Mouse (Mus musculus) embryonic facial prominence, embryonic 13.5 days (tissue): ENCODE results near the gene Mrgprb2. TPM values are rescaled to one million over a fixed set of nuclear protein-coding genes. Genes with fewer than 3 reads are reported as not detected.

Experiments
- ATAC-seq: fragments of 200-750 bp; cut with Nextera tagmentation; 2 replicates; pipeline ENCODE4 v1.8.0; 2017; ENCODE audit warnings: low read depth; ENCODE audit not compliant: insufficient number of reproducible peaks, insufficient read depth, low FRiP score, low TSS enrichment
- H3K27ac ChIP-seq: fragments of 300-500 bp; sonication (generic); 2 replicates; pipeline ENCODE4 v1.5.1; 2015; ENCODE audit warnings: moderate library complexity, mild to moderate bottlenecking, inconsistent platforms
- H3K27me3 ChIP-seq: fragments of 300-500 bp; sonication (generic); 2 replicates; pipeline ENCODE4 v1.6.1; 2015; ENCODE audit warnings: mild to moderate bottlenecking, inconsistent platforms
- H3K36me3 ChIP-seq: fragments of 300-500 bp; sonication (generic); 2 replicates; pipeline ENCODE4 v1.6.1; 2015; ENCODE audit warnings: mild to moderate bottlenecking, inconsistent platforms
- H3K4me1 ChIP-seq: fragments of 300-500 bp; sonication (generic); 2 replicates; pipeline ENCODE4 v1.6.1; 2015; ENCODE audit warnings: inconsistent platforms
- H3K4me2 ChIP-seq: fragments of 300-500 bp; sonication (generic); 2 replicates; pipeline ENCODE4 v1.6.1; 2015; ENCODE audit warnings: moderate library complexity, mild to moderate bottlenecking, inconsistent platforms
- H3K4me3 ChIP-seq: fragments of 300-500 bp; sonication (generic); 2 replicates; pipeline ENCODE4 v1.5.1; 2015; ENCODE audit warnings: mild to moderate bottlenecking, inconsistent platforms
- H3K9ac ChIP-seq: fragments of 300-500 bp; sonication (generic); 2 replicates; pipeline ENCODE4 v1.6.1; 2015; ENCODE audit warnings: mild to moderate bottlenecking, inconsistent platforms
- H3K9me3 ChIP-seq: fragments of 300-500 bp; sonication (generic); 2 replicates; pipeline ENCODE4 v1.6.1; 2016; ENCODE audit warnings: inconsistent platforms
- polyA plus RNA-seq: library from polyadenylated mRNA; unstranded; fragments of >200 nt; fragmentation: Nextera tagmentation; extraction: Ambion mirVana; gene quantifications from 2 replicates; pipeline ENCODE4 v1.2.1, GENCODE M21; 2015

Mrgprb2 gene
- polyA plus RNA-seq = not detected in 2 replicates

- H3K4me1 ChIP-seq = no peaks in the 10 kb centered on the region
- H3K4me3 ChIP-seq = no peak within 1 kb of the TSS
- no peak within 1 kb of the TSS for H3K27ac ChIP-seq
- H3K27me3 ChIP-seq = no peaks in the 10 kb centered on the region
- H3K4me2 ChIP-seq = no peak within 1 kb of the TSS
- no peak within 1 kb of the TSS for H3K9ac ChIP-seq
- H3K9me3 ChIP-seq = no peaks in the 10 kb centered on the region
- no peak for ATAC-seq
- H3K36me3 ChIP-seq = no peaks in the 10 kb centered on the region
Measured at GRCm38 (mm10) chr7:48557986-48558385, at the start of gene Mrgprb2. Gene Mrgprb2 (minus strand): TSS chr7:48558086.

Other genes starting within 250 kb of the Mrgprb2 start
- not detected in 2 replicates for gene Mrgprb8, start 169.6 kb downstream of the Mrgprb2 start, polyA plus RNA-seq
- gene Mrgprb1, start 101.7 kb downstream of the Mrgprb2 start, polyA plus RNA-seq = not detected in 2 replicates
- gene Mrgprx2, start 58.8 kb downstream of the Mrgprb2 start, polyA plus RNA-seq = not detected in 2 replicates
- not detected in 2 replicates for gene Mrgprb3, start 85.7 kb upstream of the Mrgprb2 start, polyA plus RNA-seq
- gene Zdhhc13, start 230.9 kb upstream of the Mrgprb2 start, polyA plus RNA-seq = 28.5 and 30.4 TPM in 2 replicates